7 mouse cellular contexts compared by ENCODE assay signal in the genomic region with DNA sequence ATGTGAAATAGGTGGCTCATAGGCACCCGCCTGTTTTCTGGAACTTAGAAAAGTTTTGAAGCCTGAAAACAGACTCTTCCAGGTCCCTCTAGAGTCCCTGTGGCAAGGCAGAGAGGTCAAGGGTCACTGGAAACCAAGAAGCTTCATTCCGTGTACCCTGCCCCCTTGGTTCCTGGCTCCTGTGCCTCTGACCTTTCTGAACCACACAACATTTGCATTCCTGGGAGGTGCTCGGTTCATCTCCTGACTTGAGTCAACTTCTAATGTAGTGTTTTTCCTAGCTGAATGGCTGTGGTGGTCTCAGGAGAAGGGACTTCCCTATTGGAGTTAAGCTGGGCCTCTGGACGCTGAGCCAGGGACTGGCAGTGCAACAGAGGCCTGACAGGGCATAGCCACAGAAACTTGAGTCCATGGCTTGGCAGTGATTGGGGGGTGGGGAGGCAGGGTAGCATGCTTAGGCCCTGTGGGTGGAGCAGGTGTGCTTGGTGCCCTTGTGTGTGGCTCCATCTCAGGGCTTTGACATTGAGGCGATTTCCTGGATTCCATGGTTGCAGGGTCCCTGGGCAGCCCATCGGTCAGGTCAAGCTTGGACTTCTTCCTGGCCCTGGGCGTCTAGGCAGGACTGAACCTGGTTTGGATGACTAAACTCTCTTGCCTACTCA. TPM values are rescaled to one million over a fixed set of nuclear protein-coding genes. Genes with fewer than 3 reads are reported as not detected.
A peak's percentile ranks its signal among the peaks of the same experiment; 100 is the strongest.
DNase-seq lines count a peak whose midpoint lies in the region; ATAC-seq and TF ChIP-seq lines count a peak whose summit lies in the region.

No protein-coding gene starts in this region.

- no peaks in the 10 kb centered on the region for H3K27me3 ChIP-seq in forebrain, embryonic 13.5 days
- H3K27me3 ChIP-seq in kidney, embryonic 14.5 days (ENCODE audit: control insufficient read depth, insufficient read depth, low read length) = no peaks in the 10 kb centered on the region
- H3K27me3 ChIP-seq in midbrain, postnatal 0 days (ENCODE audit: insufficient read depth, low read length) = no peaks in the 10 kb centered on the region

- H3K4me1 ChIP-seq in forebrain, embryonic 13.5 days = peaks cover 46% of the 10 kb centered on the region
- H3K4me1 ChIP-seq in kidney, embryonic 14.5 days (ENCODE audit: control insufficient read depth, insufficient read depth, low read length) = peaks cover 13% of the 10 kb centered on the region
- H3K4me1 ChIP-seq in midbrain, postnatal 0 days (ENCODE audit: insufficient read depth, low read length) = peaks cover 17% of the 10 kb centered on the region

- H3K4me2 ChIP-seq in forebrain, embryonic 13.5 days = peak overlapping the region; percentile 96
- H3K4me2 ChIP-seq in kidney, embryonic 14.5 days (replicated peaks; ENCODE audit: low read depth, low read length) = peak overlapping the region; percentile 95
- peak overlapping the region; percentile 95 for H3K4me2 ChIP-seq in midbrain, postnatal 0 days (ENCODE audit: low read depth, low read length, poor library complexity, severe bottlenecking)

- TF ChIP-seq CTCF in midbrain, postnatal 0 days (IDR thresholded peaks at IDR 0.05) = no peak

- H3K36me3 ChIP-seq in forebrain, embryonic 13.5 days (ENCODE audit: poor library complexity, severe bottlenecking) = peaks cover 5% of the 10 kb centered on the region; the same call in 1 of the 2 replicates
- H3K36me3 ChIP-seq in kidney, embryonic 14.5 days (ENCODE audit: control insufficient read depth, insufficient read depth, low read length) = no peaks in the 10 kb centered on the region; the same call in 1 of the 2 replicates
- H3K36me3 ChIP-seq in midbrain, postnatal 0 days (ENCODE audit: insufficient read depth, low read length) = 0 out of 2 replicates have a peak, but pooled peaks cover 3% of the 10 kb centered on the region

- peak overlapping the region; percentile 93 for H3K4me3 ChIP-seq in forebrain, embryonic 13.5 days
- peak overlapping the region; percentile 85 for H3K4me3 ChIP-seq in kidney, embryonic 14.5 days (ENCODE audit: low read length)
- peak overlapping the region; percentile 86 for H3K4me3 ChIP-seq in midbrain, postnatal 0 days (ENCODE audit: low read depth, low read length)

- H3K9me3 ChIP-seq in forebrain, embryonic 13.5 days (replicated peaks) = no peaks in the 10 kb centered on the region
- H3K9me3 ChIP-seq in kidney, embryonic 14.5 days (ENCODE audit: control insufficient read depth, low read length) = no peaks in the 10 kb centered on the region
- H3K9me3 ChIP-seq in midbrain, postnatal 0 days (ENCODE audit: low read length) = no peaks in the 10 kb centered on the region

- peak overlapping the region; percentile 94 for H3K9ac ChIP-seq in forebrain, embryonic 13.5 days
- H3K9ac ChIP-seq in kidney, embryonic 14.5 days (ENCODE audit: low read depth, low read length) = peak overlapping the region; percentile 84
- H3K9ac ChIP-seq in midbrain, postnatal 0 days (replicated peaks; ENCODE audit: low read length, poor library complexity, severe bottlenecking) = peak overlapping the region; percentile 86

- no peak overlapping the region for H3K27ac ChIP-seq in forebrain, embryonic 13.5 days
- H3K27ac ChIP-seq in kidney, embryonic 14.5 days (ENCODE audit: low read depth, low read length) = no peak overlapping the region
- H3K27ac ChIP-seq in midbrain, postnatal 0 days (ENCODE audit: low read depth, low read length) = no peak overlapping the region

- peak; percentile 5 for DNase-seq in retina, embryonic 14.5 days (ENCODE audit: low spot score)
- DNase-seq in retina, postnatal 1 day = no peak
- no peak for DNase-seq in midbrain, postnatal 0 days (ENCODE audit: low spot score)
- DNase-seq in left cerebral cortex, adult 8-10 months (ENCODE audit: low spot score in 2 of 2) = no peak
- DNase-seq in right cerebral cortex, postnatal 14 days = no peak

- WGBS in forebrain, embryonic 13.5 days = 65% methylated on average over 7 of the region's 7 CpGs
- 55% methylated on average over 7 of the region's 7 CpGs for WGBS in kidney, embryonic 14.5 days
- WGBS in midbrain, postnatal 0 days = 56% methylated on average over 7 of the region's 7 CpGs

- no peak for ATAC-seq in forebrain, embryonic 13.5 days
- no peak for ATAC-seq in kidney, embryonic 14.5 days (ENCODE audit: low FRiP score, low TSS enrichment)
- ATAC-seq in midbrain, postnatal 0 days (ENCODE audit: low FRiP score) = no peak

RNA-seq across cellular contexts. Expression of gene Dvl1, which starts 1.4 kb away (rescaled TPM):
- 7.2 and 7.6 TPM in 2 replicates for polyA plus RNA-seq in forebrain, embryonic 13.5 days (2015; fragmentation: Nextera tagmentation; extraction: Ambion mirVana)
- 6.3 and 7.2 TPM in 2 replicates for polyA plus RNA-seq in kidney, embryonic 14.5 days (2014; fragmentation: Nextera tagmentation; extraction: Ambion mirVana)
- total RNA-seq in midbrain, postnatal 0 days (2014; rRNA removed) = 141 and 156 TPM in 2 replicates
- polyA plus RNA-seq in midbrain, postnatal 0 days (2015; fragmentation: Nextera tagmentation; extraction: Ambion mirVana) = 17.5 TPM in 2 replicates
- 10 to 100 TPM; 81.1 to 86.5 (median 81.4) TPM for total RNA-seq in left cerebral cortex, adult 8-10 months (2022)

RNA-seq across cellular contexts. Expression of gene Mxra8, which starts 9.1 kb away (rescaled TPM):
- 15.6 and 17.1 TPM in 2 replicates for polyA plus RNA-seq in forebrain, embryonic 13.5 days (2015; fragmentation: Nextera tagmentation; extraction: Ambion mirVana)
- 72.1 and 75.1 TPM in 2 replicates for polyA plus RNA-seq in kidney, embryonic 14.5 days (2014; fragmentation: Nextera tagmentation; extraction: Ambion mirVana)
- total RNA-seq in midbrain, postnatal 0 days (2014; rRNA removed) = 35.5 and 37.2 TPM in 2 replicates
- 27.2 and 32.7 TPM in 2 replicates for polyA plus RNA-seq in midbrain, postnatal 0 days (2015; fragmentation: Nextera tagmentation; extraction: Ambion mirVana)
- total RNA-seq in left cerebral cortex, adult 8-10 months (2022) = 10 to 100 TPM in 1 of 4 experiments, 1 to 10 TPM in 3; 8.9 to 10.3 (median 9.3) TPM

RNA-seq across cellular contexts. Expression of gene Tas1r3, which starts 14.6 kb away (rescaled TPM):
- polyA plus RNA-seq in forebrain, embryonic 13.5 days (2015; fragmentation: Nextera tagmentation; extraction: Ambion mirVana) = 0.58 and 0.72 TPM in 2 replicates
- polyA plus RNA-seq in kidney, embryonic 14.5 days (2014; fragmentation: Nextera tagmentation; extraction: Ambion mirVana) = 0.14 and 0.38 TPM in 2 replicates
- total RNA-seq in midbrain, postnatal 0 days (2014; rRNA removed) = 0.38 and 1.2 TPM in 2 replicates
- polyA plus RNA-seq in midbrain, postnatal 0 days (2015; fragmentation: Nextera tagmentation; extraction: Ambion mirVana) = 0.12 and 0.22 TPM in 2 replicates
- under 1 TPM in 2 of 4 experiments, not detected in 2; 0.30 to 0.39 TPM for total RNA-seq in left cerebral cortex, adult 8-10 months (2022)

RNA-seq across cellular contexts. Expression of gene Aurkaip1, which starts 17.5 kb away (rescaled TPM):
- polyA plus RNA-seq in forebrain, embryonic 13.5 days (2015; fragmentation: Nextera tagmentation; extraction: Ambion mirVana) = 147 and 151 TPM in 2 replicates
- 134 and 155 TPM in 2 replicates for polyA plus RNA-seq in kidney, embryonic 14.5 days (2014; fragmentation: Nextera tagmentation; extraction: Ambion mirVana)
- 90.9 and 102 TPM in 2 replicates for total RNA-seq in midbrain, postnatal 0 days (2014; rRNA removed)
- polyA plus RNA-seq in midbrain, postnatal 0 days (2015; fragmentation: Nextera tagmentation; extraction: Ambion mirVana) = 155 and 158 TPM in 2 replicates
- 100 to 1,000 TPM; 101 to 109 (median 102) TPM for total RNA-seq in left cerebral cortex, adult 8-10 months (2022)

RNA-seq across cellular contexts. Expression of gene Cptp, which starts 20.7 kb away (rescaled TPM):
- 19.1 and 22.3 TPM in 2 replicates for polyA plus RNA-seq in forebrain, embryonic 13.5 days (2015; fragmentation: Nextera tagmentation; extraction: Ambion mirVana)
- 11.1 and 18.8 TPM in 2 replicates for polyA plus RNA-seq in kidney, embryonic 14.5 days (2014; fragmentation: Nextera tagmentation; extraction: Ambion mirVana)
- 35.3 and 43.7 TPM in 2 replicates for total RNA-seq in midbrain, postnatal 0 days (2014; rRNA removed)
- 27.3 and 32.1 TPM in 2 replicates for polyA plus RNA-seq in midbrain, postnatal 0 days (2015; fragmentation: Nextera tagmentation; extraction: Ambion mirVana)
- total RNA-seq in left cerebral cortex, adult 8-10 months (2022) = 10 to 100 TPM; 30.1 to 48.4 (median 33.7) TPM
